Mouse (Mus musculus) v-Abl transformed pro-B cells (cell line): Measurements from ENCODE around the gene Irgc1.
"Not testable (repeated sequence)": the region's sequence is repeated elsewhere in the genome, so short reads cannot be mapped to it uniquely, and the experiment has no call there.

ENCODE experiments used
- in situ Hi-C, 2 experiments: fragments of 400-800 bp; cut with MboI; formaldehyde crosslinking; loops; one replicate each; pipeline ENCODE4 v1.15.1; 2025; ENCODE audit not compliant: unreplicated experiment in 2 of 2

The Irgc1 gene

DNA sequence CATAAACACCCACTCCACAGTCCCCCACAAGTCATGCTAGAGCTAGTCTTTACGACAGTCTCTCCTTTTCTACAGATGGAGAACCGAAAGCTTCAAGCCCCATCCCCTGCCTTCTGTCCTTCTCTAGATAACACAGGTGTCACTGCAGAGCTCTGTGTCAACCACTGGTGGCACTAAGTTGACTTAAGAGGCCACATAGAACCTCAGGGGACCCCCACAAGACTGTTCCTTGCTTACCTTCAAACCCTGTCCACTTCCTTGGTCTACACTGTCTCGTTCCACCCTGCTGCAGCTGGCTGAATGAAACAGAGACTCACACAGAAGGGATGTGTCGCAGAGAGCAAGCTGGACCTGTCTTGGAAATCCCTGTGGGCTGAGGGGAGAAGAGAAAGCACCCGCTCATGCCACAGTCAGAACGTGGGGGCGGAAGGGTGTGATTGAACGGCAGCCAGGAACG is at the start of gene Irgc1:
TSS of gene Irgc1 (minus strand) at position 443 of the 457 bp plus-strand sequence.
- in situ Hi-C loops = no loop called here

GRCm38 (mm10) chr7:24501492-24501891 is 49.4 kb upstream of the Irgc1 start:
- in situ Hi-C loops = no loop called here

DNA sequence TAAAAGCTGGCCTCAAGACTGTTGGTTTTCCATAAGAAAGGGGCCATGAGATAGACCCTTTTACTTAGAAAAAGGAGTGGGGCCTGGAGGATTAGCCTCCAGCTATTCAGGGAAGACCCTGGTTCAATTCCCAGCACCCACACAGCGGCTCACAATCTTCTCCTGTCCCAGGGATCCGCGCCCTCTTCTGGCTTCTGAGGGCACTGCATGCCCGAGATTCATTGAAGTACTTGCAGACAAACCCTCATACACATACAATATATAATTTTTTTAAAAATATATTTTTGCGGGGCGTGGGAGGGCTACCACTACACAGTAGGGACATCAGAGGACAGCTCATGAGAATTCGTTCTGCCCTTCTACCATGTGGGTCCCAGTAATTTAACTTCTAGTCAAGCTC is 48.8 kb upstream of the Irgc1 start:
- in situ Hi-C loops = no loop called here

DNA sequence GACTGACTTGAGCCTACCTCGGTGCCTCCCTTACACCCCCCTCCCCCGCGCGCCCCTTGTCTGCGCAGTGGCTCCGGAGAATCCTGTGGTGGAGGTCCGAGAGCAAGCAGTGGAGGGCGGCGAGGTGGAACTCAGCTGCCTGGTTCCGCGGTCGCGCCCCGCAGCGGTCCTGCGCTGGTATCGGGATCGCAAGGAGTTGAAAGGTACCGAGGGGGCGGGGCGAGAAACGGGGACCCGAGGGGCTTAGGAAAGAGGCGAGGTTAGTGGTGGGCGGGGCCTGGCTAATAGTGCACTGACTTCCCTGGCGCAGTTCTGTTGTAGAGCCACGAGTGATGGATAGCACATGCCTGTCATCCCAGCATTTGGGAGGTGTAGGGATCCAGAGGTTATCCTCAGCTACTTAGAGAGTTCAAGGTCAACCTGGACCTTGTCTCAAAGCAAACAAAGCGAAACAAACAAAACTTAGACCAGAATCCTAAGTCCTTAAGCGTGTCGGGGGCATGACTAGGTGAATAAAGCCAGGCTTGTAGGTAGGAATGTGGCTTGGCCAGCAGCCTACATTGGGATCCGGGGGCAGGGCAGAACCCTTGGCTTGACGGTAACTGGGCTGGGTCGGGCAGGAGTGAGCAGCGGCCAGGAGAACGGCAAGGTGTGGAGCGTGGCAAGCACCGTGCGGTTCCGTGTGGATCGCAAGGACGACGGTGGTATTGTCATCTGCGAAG is 47.9 kb upstream of the Irgc1 start:
- in situ Hi-C loops = no loop called here

DNA sequence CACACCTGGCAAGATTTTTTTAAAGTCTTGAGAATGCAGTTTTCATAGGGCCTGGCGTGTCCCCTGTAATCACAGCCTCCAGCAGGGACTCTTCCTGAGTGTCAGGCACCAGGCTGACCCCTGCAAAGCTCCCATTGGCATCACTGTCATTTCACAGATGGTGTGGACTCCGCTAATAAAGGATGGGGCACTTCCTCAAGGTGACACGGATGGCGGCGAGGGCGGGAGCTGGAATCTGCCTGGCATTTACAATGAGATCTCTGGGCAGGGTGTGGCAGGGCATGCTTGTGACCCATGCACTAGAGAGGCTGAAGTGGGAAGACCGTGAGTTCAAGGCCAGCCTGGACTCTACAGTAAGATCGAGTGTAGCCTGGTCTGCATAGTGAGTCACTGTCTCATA is 36.2 kb upstream of the Irgc1 start:
- in situ Hi-C loops = no loop called here

DNA sequence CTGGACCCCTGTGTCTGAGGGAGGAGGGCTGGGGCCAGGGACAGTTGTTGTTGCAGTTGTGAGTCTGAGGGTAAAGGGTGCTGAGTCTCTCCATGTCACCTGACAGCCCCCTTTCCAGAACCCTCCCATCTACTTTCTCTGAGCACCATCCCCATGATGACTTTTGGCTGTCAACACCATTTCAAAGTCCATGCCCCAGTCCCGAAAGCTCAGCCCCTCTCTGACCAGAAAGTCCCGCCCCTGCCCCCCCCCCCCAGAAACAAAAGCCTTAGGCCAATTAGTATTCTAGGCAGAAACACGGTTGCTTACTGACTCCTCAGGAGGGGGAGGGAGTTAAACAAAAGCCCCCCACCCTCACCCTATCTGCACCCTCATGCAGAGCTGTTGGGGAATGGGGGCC is 35.3 kb upstream of the Irgc1 start:
- in situ Hi-C loops = no loop called here

DNA sequence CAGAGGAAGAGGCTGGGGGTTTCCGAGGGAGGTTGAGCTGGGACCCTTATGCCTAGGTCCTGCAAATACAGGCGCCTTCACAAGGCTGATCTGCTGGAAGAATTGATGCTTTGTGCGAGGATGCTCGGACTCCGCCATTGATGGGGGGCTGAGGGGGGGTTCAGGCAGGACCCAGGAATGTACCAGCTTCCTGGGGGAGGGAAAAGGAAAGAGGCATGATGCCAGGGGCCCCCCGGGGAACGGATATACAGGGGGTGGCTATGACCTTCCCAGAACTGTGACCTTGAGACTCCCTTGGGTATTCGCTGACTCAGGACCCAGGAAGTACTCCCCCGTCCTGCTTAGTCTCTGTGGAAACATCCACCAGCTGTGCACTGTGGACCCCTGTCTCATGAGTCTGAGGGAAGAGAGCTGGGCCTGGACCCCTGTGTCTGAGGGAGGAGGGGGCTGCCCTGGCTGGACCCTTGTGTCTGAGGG is 34.6 kb upstream of the Irgc1 start:
- in situ Hi-C loops = no loop called here

DNA sequence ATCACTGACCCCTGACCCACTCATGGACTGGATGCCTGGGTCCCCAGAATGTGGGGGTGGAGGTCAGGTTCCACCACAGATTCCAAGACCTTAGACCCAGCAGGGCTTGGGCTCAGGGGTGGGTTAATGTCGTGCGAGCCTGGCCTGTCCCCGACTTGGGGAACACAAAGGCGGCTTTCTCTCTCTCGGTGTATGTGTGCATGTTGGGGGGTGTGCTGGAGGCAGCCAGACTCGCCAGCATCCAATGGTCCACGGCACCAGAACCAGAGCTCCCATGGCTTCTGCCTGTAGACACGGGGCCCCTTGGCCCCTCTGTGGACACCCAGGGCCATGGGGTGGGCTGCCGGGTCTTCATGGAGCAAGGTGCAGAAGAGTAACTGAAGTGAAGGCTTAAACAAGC is 33.4 kb upstream of the Irgc1 start:
- in situ Hi-C loops = no loop called here

GRCm38 (mm10) chr7:24483291-24483690 is 31.2 kb upstream of the Irgc1 start:
- in situ Hi-C loops = not testable (repeated sequence)

- in situ Hi-C loops = no loop called here
Measured at GRCm38 (mm10) chr7:24482208-24483020, 30.3 kb upstream of the Irgc1 start.

- in situ Hi-C loops = no loop called here
Measured at GRCm38 (mm10) chr7:24481474-24482207, 29.5 kb upstream of the Irgc1 start, which contains the start of gene Cadm4. Cadm4 (plus strand) TSS chr7:24482023.

- in situ Hi-C loops = no loop called here
Measured at GRCm38 (mm10) chr7:24480986-24481473, 28.9 kb upstream of the Irgc1 start.

- in situ Hi-C loops = no loop called here
Measured at GRCm38 (mm10) chr7:24480121-24480941, 28.2 kb upstream of the Irgc1 start.

DNA sequence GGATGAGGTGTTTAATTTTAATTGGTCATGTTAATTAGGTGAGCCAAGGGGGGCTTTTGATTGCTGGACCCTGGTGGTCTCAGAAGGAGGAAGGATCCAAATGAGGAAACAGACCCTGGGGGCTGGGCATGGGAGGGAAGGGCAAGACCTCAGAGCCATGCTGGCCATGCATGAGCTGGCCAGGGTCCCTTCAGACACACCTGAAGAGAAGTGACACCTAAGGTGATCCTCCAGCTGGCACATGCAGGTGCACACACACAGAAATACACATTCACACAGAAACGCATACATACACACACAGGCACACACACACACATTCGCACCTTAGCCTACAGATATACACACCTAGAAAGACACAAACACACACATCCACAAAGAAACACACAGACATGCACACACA is 27.6 kb upstream of the Irgc1 start:
- in situ Hi-C loops = loop anchor here in 1 of 2 experiments (5.0 kb wide), 1 partner anchor 178 kb away; no protein-coding TSS in a partner anchor

DNA sequence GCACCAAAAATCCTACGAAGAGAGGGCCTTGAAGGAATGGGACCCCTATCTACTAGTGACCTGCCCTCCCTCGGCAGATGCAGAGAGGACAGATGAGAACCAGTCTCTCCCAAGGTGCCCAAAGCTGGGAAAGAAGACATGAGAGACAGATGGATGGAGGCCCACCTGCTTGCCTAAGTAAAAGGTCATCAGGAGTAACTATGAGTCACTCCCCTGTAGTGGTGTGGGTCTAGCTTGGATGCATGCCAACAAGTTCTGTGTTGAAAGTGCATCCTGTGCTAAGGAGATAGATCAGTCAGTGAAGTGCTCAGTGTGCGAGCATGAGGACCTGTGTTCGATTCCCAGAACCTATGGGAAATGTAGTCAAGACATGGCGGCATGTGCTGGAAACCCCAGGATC is 26.8 kb upstream of the Irgc1 start:
- in situ Hi-C loops = loop anchor here in 1 of 2 experiments (5.0 kb wide), 1 partner anchor 178 kb away; no protein-coding TSS in a partner anchor

- in situ Hi-C loops = loop anchor here in 1 of 2 experiments (5.0 kb wide), 1 partner anchor 180 kb away; no protein-coding TSS in a partner anchor
Measured at GRCm38 (mm10) chr7:24476856-24477255, 24.8 kb upstream of the Irgc1 start.

GRCm38 (mm10) chr7:24476338-24476737 is 24.2 kb upstream of the Irgc1 start:
- in situ Hi-C loops = loop anchor here in 1 of 2 experiments (5.0 kb wide), 1 partner anchor 181 kb away; no protein-coding TSS in a partner anchor

GRCm38 (mm10) chr7:24474811-24475506 is 22.9 kb upstream of the Irgc1 start:
- in situ Hi-C loops = loop anchor here (5.0 kb wide), 1 partner anchor 182 kb away; no protein-coding TSS in a partner anchor
